Comparison of ENCODE assay signal across 21 mouse cellular contexts in the genomic region with DNA sequence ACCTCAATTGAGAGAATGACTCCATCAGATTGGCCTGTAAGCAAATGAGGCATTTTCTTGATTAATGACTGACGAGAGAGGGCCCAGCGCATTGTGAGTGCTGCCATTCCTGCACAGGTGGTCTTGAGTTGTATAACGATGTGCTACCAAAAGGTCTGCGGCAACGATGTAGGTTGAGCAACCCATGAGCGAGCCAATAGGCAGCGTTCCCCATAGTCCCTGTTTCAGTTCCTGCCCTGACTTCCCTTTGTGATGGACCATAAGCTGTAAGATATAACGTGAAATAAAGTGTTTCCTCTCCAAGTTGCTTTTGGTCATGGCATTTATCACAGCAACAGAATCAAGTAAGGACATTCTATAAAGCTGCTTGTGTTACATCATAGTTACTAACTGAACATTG.
DNase-seq lines count a peak whose midpoint lies in the region; ATAC-seq lines count a peak whose summit lies in the region.
"Had no signal": no experiment of that assay in that cellular context is flagged by ENCODE, and none has a peak within 500 bp of the region (broad histone marks: within the 10 kb centered on the region; RNA-seq: fewer than 3 reads in every experiment).

No protein-coding gene starts in this region.

- DNase-seq in heart, adult 11 months: peak; percentile 19
- DNase-seq in heart, postnatal 14 days: no peak
- no peak for DNase-seq in left cerebral cortex, postnatal 36 days (ENCODE audit: low spot score in 2 of 2)
- no peak for DNase-seq in ovary, adult 18-20 months (ENCODE audit: low spot score)
- DNase-seq: adrenal gland, adult 8-10 months; adrenal gland, postnatal 14 days; adrenal gland, postnatal 36 days; B cell, adult 2 months; cerebellum, adult 11-12 months; cerebellum, adult 2 months; cerebellum, adult 9-10 months; cerebellum, postnatal 10 days; cerebellum, postnatal 25 days; embryo, embryonic 11 days had no signal

- peak; percentile 97 for ATAC-seq in megakaryocyte, adult 5-6 weeks (ENCODE audit: poor library complexity, severe bottlenecking)
- peak; percentile 73 for ATAC-seq in monocyte, adult 5-6 weeks (replicated peaks; ENCODE audit: insufficient number of reproducible peaks, low FRiP score, low TSS enrichment, poor library complexity, severe bottlenecking)
- ATAC-seq: activated CD4-positive, CD25-positive, alpha-beta regulatory T cell, adult 4 months; CD4-positive, CD25-positive, alpha-beta regulatory T cell, adult 4 months; forebrain, embryonic 14.5 days; forebrain, embryonic 16.5 days; Patski had no signal

- intact Hi-C loops in heart, postnatal 14 days (cut with DNase I): no loop called here
- intact Hi-C loops in left cerebral cortex, postnatal 36 days (cut with DNase I): no loop called here
